ENCODE assay signal across 19 mouse cellular contexts in the genomic region with DNA sequence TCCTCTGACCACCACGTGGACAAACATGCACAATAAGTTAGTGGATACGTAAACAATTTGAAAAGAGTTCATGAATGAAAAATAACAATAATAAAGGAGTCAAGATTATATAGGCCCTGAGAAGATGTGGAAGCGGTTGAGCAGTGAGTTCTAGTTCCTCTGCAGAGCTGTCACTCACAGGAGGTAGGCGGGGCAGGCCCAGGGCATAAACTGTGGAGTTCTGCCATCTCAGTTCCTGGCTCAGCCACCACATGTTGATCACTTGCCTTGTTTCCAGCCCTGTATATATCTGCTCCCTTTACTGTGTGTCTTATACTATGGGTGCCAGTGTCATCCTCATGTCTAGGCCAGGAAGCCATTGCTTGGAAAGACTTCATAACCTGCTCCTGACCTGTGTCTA. TPM values are rescaled to one million over a fixed set of nuclear protein-coding genes. Genes with fewer than 3 reads are reported as not detected.
A peak's percentile ranks its signal among the peaks of the same experiment; 100 is the strongest.
DNase-seq lines count a peak whose midpoint lies in the region; ATAC-seq and TF ChIP-seq lines count a peak whose summit lies in the region.
"Had no signal": no experiment of that assay in that cellular context is flagged by ENCODE, and none has a peak within 500 bp of the region (broad histone marks: within the 10 kb centered on the region; RNA-seq: fewer than 3 reads in every experiment).

No protein-coding gene starts in this region.

- H3K36me3 ChIP-seq in intestine, embryonic 15.5 days, result peaks cover 12% of the 10 kb centered on the region
- peaks cover 42% of the 10 kb centered on the region for H3K36me3 ChIP-seq in intestine, postnatal 0 days (ENCODE audit: control insufficient read depth, insufficient read depth)
- H3K36me3 ChIP-seq: hindbrain, embryonic 13.5 days had no signal

- no peaks in the 10 kb centered on the region for H3K27me3 ChIP-seq in intestine, embryonic 15.5 days (replicated peaks)
- no peaks in the 10 kb centered on the region for H3K27me3 ChIP-seq in intestine, postnatal 0 days (replicated peaks; ENCODE audit: control insufficient read depth, insufficient read depth, low read length)
- H3K27me3 ChIP-seq: forebrain, embryonic 13.5 days; heart, embryonic 15.5 days; hindbrain, embryonic 13.5 days had no signal

- no peaks in the 10 kb centered on the region for H3K4me1 ChIP-seq in intestine, embryonic 15.5 days (replicated peaks)
- H3K4me1 ChIP-seq in intestine, postnatal 0 days (replicated peaks; ENCODE audit: control insufficient read depth, insufficient read depth, low read length), result no peaks in the 10 kb centered on the region
- H3K4me1 ChIP-seq: embryonic facial prominence, embryonic 10.5 days; forebrain, embryonic 13.5 days; heart, embryonic 15.5 days; hindbrain, embryonic 13.5 days had no signal

- TF ChIP-seq CTCF in intestine, postnatal 0 days (IDR thresholded peaks at IDR 0.05; ENCODE audit: low read depth), result no peak

- no peak overlapping the region for H3K4me3 ChIP-seq in intestine, embryonic 15.5 days (replicated peaks)
- H3K4me3 ChIP-seq in intestine, postnatal 0 days (ENCODE audit: low read depth, low read length), result no peak overlapping the region
- H3K4me3 ChIP-seq: embryonic facial prominence, embryonic 10.5 days; forebrain, embryonic 13.5 days; heart, embryonic 15.5 days; hindbrain, embryonic 13.5 days had no signal

- H3K9ac ChIP-seq in intestine, embryonic 15.5 days, result no peak overlapping the region
- H3K9ac ChIP-seq in intestine, postnatal 0 days (ENCODE audit: low read depth, low read length), result no peak overlapping the region
- H3K9ac ChIP-seq: forebrain, embryonic 13.5 days; forebrain, postnatal 0 days; heart, embryonic 15.5 days; hindbrain, embryonic 13.5 days had no signal

- ATAC-seq in intestine, embryonic 15.5 days, result 0 out of 2 replicates have a peak, but pooled peaks have one; percentile 36
- no peak for ATAC-seq in intestine, postnatal 0 days
- ATAC-seq in megakaryocyte, adult 5-6 weeks (ENCODE audit: poor library complexity, severe bottlenecking), result peak; percentile 60
- ATAC-seq: forebrain, embryonic 13.5 days; forebrain, postnatal 0 days had no signal

- no peak overlapping the region for H3K27ac ChIP-seq in intestine, embryonic 15.5 days
- H3K27ac ChIP-seq in intestine, postnatal 0 days (ENCODE audit: low read depth, low read length), result no peak overlapping the region
- H3K27ac ChIP-seq: embryonic facial prominence, embryonic 10.5 days; forebrain, embryonic 13.5 days; heart, embryonic 15.5 days; hindbrain, embryonic 13.5 days had no signal

- no peaks in the 10 kb centered on the region for H3K9me3 ChIP-seq in intestine, embryonic 15.5 days
- 0 out of 2 replicates have a peak, but pooled peaks cover 6% of the 10 kb centered on the region for H3K9me3 ChIP-seq in intestine, postnatal 0 days (ENCODE audit: control insufficient read depth)
- H3K9me3 ChIP-seq: embryonic facial prominence, embryonic 10.5 days; forebrain, embryonic 13.5 days; heart, embryonic 15.5 days; hindbrain, embryonic 13.5 days had no signal

- H3K4me2 ChIP-seq in intestine, embryonic 15.5 days (replicated peaks), result no peak overlapping the region
- H3K4me2 ChIP-seq in intestine, postnatal 0 days (replicated peaks; ENCODE audit: low read depth), result no peak overlapping the region
- H3K4me2 ChIP-seq: forebrain, embryonic 13.5 days; heart, embryonic 11.5 days; heart, embryonic 15.5 days; hindbrain, embryonic 13.5 days had no signal

- peak; percentile 6 for DNase-seq in lung, postnatal 10 days
- DNase-seq in lung, postnatal 25 days (ENCODE audit: low spot score), result no peak
- DNase-seq in kidney, adult 18-20 months, result no peak
- DNase-seq: adrenal gland, postnatal 14 days; cerebellum, adult 18-20 months; cerebellum, adult 9-11 months; cerebellum, postnatal 36 days; forebrain, postnatal 0 days; gastrocnemius, postnatal 36 days; heart, postnatal 14 days had no signal

- WGBS in intestine, embryonic 15.5 days, result 88% methylated on average over 4 of the region's 4 CpGs
- WGBS in intestine, postnatal 0 days, result 84% methylated on average over 4 of the region's 4 CpGs

RNA-seq across cellular contexts. Expression of gene Tmem87b, which starts 14.5 kb away (rescaled TPM):
- polyA plus RNA-seq in intestine, embryonic 15.5 days (2015; fragmentation: Nextera tagmentation; extraction: Ambion mirVana), result 46.1 and 50.7 TPM in 2 replicates
- 108 and 112 TPM in 2 replicates for polyA plus RNA-seq in intestine, postnatal 0 days (2015; fragmentation: Nextera tagmentation; extraction: Ambion mirVana)
- 6.0 and 7.5 TPM in 2 replicates for total RNA-seq in megakaryocyte, adult 5-6 weeks (2015)
- total RNA-seq in megakaryocyte, adult 5-6 weeks (2017), result 12.9 and 14.0 TPM in 2 replicates

RNA-seq across cellular contexts. Expression of gene Fbln7, which starts 59.3 kb away (rescaled TPM):
- polyA plus RNA-seq in intestine, embryonic 15.5 days (2015; fragmentation: Nextera tagmentation; extraction: Ambion mirVana), result 8.8 and 9.9 TPM in 2 replicates
- 3.6 and 4.0 TPM in 2 replicates for polyA plus RNA-seq in intestine, postnatal 0 days (2015; fragmentation: Nextera tagmentation; extraction: Ambion mirVana)
- total RNA-seq in megakaryocyte, adult 5-6 weeks (2015), result not detected in 2 replicates
- not detected in 2 replicates for total RNA-seq in megakaryocyte, adult 5-6 weeks (2017)
- total RNA-seq: hematopoietic stem cell, adult 5-6 weeks had no signal
